Mouse (Mus musculus) liver, embryonic 14.5 days (tissue): ENCODE results near the gene Mfsd2a. TPM values are rescaled to one million over a fixed set of nuclear protein-coding genes. Genes with fewer than 3 reads are reported as not detected.
"Not testable (repeated sequence)": the region's sequence is repeated elsewhere in the genome, so short reads cannot be mapped to it uniquely, and the experiment has no call there.

Experiments used
- ATAC-seq: fragments of 200-750 bp; cut with Nextera tagmentation; 2 replicates; pipeline ENCODE4 v1.8.0; 2017; ENCODE audit warnings: moderate number of reproducible peaks, mild to moderate bottlenecking, moderate library complexity; ENCODE audit not compliant: insufficient read depth
- DNase-seq, 3 experiments: peaks; one replicate each; pipeline ENCODE4 v3.0.0-alpha.2; 2012 to 2013; ENCODE audit warnings: low read depth in 3 of 3, low spot score in 3 of 3
- H3K27ac ChIP-seq: fragments of 300-500 bp; sonication (generic); 2 replicates; pipeline ENCODE4 v1.5.1; 2014; ENCODE audit warnings: moderate library complexity, mild to moderate bottlenecking, control low read depth, inconsistent platforms
- H3K27me3 ChIP-seq: fragments of 300-500 bp; sonication (generic); 2 replicates; pipeline ENCODE4 v1.6.1; 2014; ENCODE audit warnings: mild to moderate bottlenecking, low read length, moderate library complexity; ENCODE audit not compliant: control insufficient read depth, insufficient read depth
- H3K36me3 ChIP-seq: fragments of 300-500 bp; sonication (generic); replicated peaks from 2 replicates; pipeline ENCODE4 v1.6.1; 2014; ENCODE audit warnings: low read depth; ENCODE audit not compliant: control insufficient read depth, insufficient read depth
- H3K4me1 ChIP-seq, 2 experiments: fragments of 200-500 bp in 1 of 2; fragments of 300-500 bp in 1 of 2; sonication (generic) in 1 of 2; replicated peaks; 2 replicates each; pipeline ENCODE4 v1.6.1; 2012 to 2014; ENCODE audit warnings: antibody characterized with exemption in 1 of 2, inconsistent platforms in 1 of 2, low read length in 1 of 2; ENCODE audit not compliant: control insufficient read depth in 2 of 2, insufficient read depth in 2 of 2
- H3K4me2 ChIP-seq: fragments of 300-500 bp; sonication (generic); 2 replicates; pipeline ENCODE4 v1.6.1; 2014; ENCODE audit warnings: low read depth, mild to moderate bottlenecking, control low read depth, moderate library complexity
- H3K4me3 ChIP-seq, 2 experiments: fragments of 200-500 bp in 1 of 2; fragments of 300-500 bp in 1 of 2; sonication (generic) in 1 of 2; 2 replicates each; pipeline ENCODE4 v1.5.1; 2012 to 2014; ENCODE audit warnings: low read depth in 2 of 2, low read length in 2 of 2, mild to moderate bottlenecking in 2 of 2, control low read depth in 1 of 2, inconsistent platforms in 1 of 2, moderate library complexity in 1 of 2; ENCODE audit not compliant: insufficient read depth in 1 of 2
- H3K9ac ChIP-seq: fragments of 300-500 bp; sonication (generic); replicated peaks from 2 replicates; pipeline ENCODE4 v1.6.1; 2014; ENCODE audit warnings: mild to moderate bottlenecking, control low read depth, moderate library complexity
- H3K9me3 ChIP-seq: fragments of 300-500 bp; sonication (generic); 2 replicates; pipeline ENCODE4 v1.6.1; 2016; ENCODE audit warnings: low read length, mixed read lengths; ENCODE audit not compliant: control insufficient read depth
- CTCF ChIP-seq: IDR thresholded peaks from 2 replicates; pipeline ENCODE4 v1.5.1; 2016; ENCODE audit warnings: antibody characterized with exemption, low read depth, control low read depth
- EP300 ChIP-seq: IDR thresholded peaks from 2 replicates; pipeline ENCODE4 v1.6.1; 2016; ENCODE audit warnings: antibody characterized with exemption, low read depth
- WGBS: fragments of 180-500 bp; shearing (Covaris S2); extraction: QIAGEN DNeasy Blood & Tissue Kit; methylation state at CpG from one replicate; pipeline ENCODE4 v1.1.7; 2014; ENCODE audit not compliant: insufficient replicate concordance; 5-methylcytosine and 5-hydroxymethylcytosine counted together
- polyA plus RNA-seq, 2 experiments: library from polyadenylated mRNA; depleted of rRNA in 1 of 2; stranded (reverse) in 1 of 2; unstranded in 1 of 2; fragments of >200 nt; fragmentation: Nextera tagmentation in 1 of 2; extraction: Ambion mirVana in 1 of 2; gene quantifications; 2 replicates each; pipeline versions ENCODE4 v1.2.1 to v1.2.3; 2012 to 2014

Gene Mfsd2a
- polyA plus RNA-seq, 2 experiments, result 0.03 to 0.22 TPM

DNA sequence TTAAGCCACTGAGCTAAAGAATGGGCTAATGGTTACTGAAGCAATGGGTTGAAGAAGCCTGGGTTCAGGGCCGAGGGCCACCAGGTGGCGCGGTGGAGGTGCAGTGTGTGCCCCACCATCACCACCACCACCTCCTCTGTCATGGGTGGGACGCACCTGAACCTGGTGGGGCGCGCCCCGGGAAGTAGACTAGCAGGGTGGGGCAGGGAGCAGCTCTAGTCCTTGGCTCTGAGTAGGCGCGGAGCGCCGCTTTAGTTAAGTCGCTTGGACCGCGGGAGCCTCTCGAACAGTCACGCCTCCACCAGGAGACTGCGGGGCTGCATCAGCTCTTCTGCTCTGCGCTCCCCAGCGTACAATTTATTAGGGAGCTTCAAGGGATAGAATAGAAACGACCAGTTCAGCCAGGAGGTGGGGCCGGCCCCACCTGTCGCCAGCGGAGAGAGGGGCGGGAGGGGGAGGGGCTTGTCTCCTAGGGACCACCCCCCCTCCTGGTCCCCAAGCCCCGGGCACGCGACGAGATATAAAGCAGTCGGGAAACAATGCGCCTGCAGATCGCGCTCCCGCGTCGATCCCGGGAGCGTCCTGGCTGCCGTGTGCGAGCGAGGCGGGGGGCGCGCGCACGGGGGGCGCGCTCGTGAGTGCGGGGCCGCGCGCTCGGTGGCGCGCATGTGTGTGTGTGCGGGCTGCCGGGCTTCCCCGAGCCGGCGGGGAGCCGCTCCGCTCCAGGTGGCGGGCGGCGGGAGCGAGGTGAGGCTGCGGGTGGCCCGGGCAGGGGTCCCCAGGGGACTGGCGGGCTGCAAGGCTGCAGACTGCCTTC lies 34.6 kb upstream of the Mfsd2a start, which contains the start of gene Mycl:
Gene Mycl, plus strand, starts transcription at position 249 of the 817 bp plus-strand sequence.
- Histone ChIP-seq H3K4me1 (0 out of 4 replicates have a peak, but pooled peaks cover 0 to 2% of the 10 kb centered on the region in 2 experiments), H3K27me3 (peaks cover 44% of the 10 kb centered on the region), H3K4me2 (peak within 1 kb of the TSS; percentile 66), H3K9ac (no peak within 1 kb of the TSS), H3K27ac (no peak within 1 kb of the TSS), H3K9me3 (no peaks in the 10 kb centered on the region), H3K36me3 (no peaks in the 10 kb centered on the region), H3K4me3 (peak within 1 kb of the TSS; percentile 36 to 53)
- no peak for DNase-seq
- TF ChIP-seq CTCF (peak; percentile 87), EP300 (no peak)
- ATAC-seq, result peak; percentile 55
- under 1% methylated on average over 67 of the region's 69 CpGs for WGBS

DNA sequence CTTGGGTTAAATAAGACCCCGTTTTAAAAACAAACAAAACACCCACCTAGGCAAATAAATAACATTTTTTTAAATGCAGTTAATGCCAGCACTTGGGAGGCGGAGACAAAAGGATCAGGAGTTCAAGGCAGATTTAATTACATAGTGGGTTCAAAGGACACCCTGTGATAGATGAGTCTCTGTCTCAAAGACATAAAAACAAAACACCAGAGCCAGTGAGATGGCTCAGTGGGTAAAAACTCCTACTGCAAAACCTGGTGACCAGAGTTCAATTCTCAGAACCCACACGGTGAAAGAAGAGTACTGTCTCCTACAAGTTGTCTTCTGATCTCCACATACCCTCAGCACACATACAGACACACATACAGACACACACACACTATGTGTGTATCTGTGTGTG lies 31.3 kb upstream of the Mfsd2a start:
- Histone ChIP-seq H3K9ac (no peak overlapping the region), H3K4me1 (no peaks in the 10 kb centered on the region), H3K27me3 (peaks cover 23% of the 10 kb centered on the region), H3K9me3 (no peaks in the 10 kb centered on the region), H3K4me2 (no peak overlapping the region), H3K4me3 (no peak overlapping the region), H3K27ac (no peak overlapping the region), H3K36me3 (no peaks in the 10 kb centered on the region)
- ATAC-seq, result no peak
- 50% methylated on average over 3 of the region's 3 CpGs for WGBS
- TF ChIP-seq EP300 (no peak), CTCF (no peak)
- no peak for DNase-seq

DNA sequence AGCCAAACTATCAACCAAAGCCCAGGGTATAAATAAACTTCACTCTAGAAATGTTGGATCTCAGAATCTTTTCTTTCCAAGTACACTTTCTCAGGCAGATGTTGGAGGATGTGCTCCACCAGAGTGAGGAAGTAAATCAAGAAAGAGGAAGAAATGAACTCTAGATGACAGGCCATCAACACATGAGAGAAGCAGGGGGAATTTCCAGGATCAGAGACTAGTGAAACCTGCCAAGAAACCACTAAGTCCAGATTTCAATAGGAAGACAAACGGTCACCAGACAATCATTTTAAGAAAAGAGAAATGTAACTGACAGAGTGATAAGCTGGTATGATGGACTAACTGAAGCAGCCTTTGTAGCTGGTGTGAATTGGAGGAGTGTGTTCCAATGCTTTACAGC lies 30.2 kb upstream of the Mfsd2a start:
- no peaks in the 10 kb centered on the region for H3K9me3 ChIP-seq
- no peak for DNase-seq
- ATAC-seq, result no peak
- H3K36me3 ChIP-seq, result no peaks in the 10 kb centered on the region
- TF ChIP-seq EP300, result no peak
- TF ChIP-seq CTCF, result no peak
- peaks cover 12% of the 10 kb centered on the region for H3K27me3 ChIP-seq
- H3K4me1 ChIP-seq, result no peaks in the 10 kb centered on the region
- H3K4me3 ChIP-seq, result no peak overlapping the region
- no peak overlapping the region for H3K4me2 ChIP-seq
- WGBS, result 10% methylated on average over 1 of the region's 1 CpGs
- no peak overlapping the region for H3K27ac ChIP-seq
- no peak overlapping the region for H3K9ac ChIP-seq

DNA sequence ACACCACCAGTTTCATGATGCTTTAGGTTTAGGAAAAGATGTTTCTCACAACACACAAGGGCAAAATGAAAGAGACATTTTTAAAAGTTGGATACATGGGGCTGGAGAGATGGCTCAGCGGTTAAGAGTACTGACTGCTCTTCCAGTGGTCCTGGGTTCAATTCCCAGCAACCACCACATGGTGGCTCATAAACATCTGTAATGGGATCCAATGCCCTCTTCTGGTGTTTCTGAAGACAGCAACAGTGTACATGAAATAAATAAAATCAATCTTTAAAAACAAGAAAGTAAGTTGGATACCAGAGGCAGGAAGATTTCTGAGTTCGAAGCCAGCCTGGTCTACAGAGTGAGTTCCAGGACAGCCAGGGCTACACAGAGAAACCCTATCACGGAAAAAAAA lies 27.0 kb upstream of the Mfsd2a start:
- not testable (repeated sequence) for DNase-seq, H3K4me2 ChIP-seq, H3K4me1 ChIP-seq, H3K9me3 ChIP-seq, H3K27ac ChIP-seq, H3K36me3 ChIP-seq, ATAC-seq, H3K4me3 ChIP-seq, H3K9ac ChIP-seq, H3K27me3 ChIP-seq
- 54% methylated on average over 3 of the region's 3 CpGs for WGBS
- peak; percentile 37 for TF ChIP-seq CTCF

DNA sequence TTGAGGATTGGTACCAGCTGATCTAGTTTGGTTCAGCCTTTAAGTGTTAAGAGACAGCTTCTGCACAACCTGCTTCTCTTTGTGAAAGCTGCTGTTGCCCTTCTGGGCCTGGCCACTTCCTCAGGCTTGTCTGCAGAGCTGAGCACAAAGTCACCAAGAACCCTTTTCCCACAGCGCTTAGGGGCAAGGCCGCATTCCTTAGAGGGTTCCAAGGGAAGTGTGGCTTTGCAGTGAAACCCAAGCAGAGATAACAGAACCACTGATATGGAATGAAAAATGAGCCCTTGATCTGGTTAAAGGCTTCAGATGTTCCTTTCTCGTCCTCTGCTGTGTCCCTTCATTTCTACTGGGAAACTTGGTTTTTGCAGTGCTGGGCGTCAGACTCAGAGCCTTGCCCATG lies 26.4 kb upstream of the Mfsd2a start:
- H3K27ac ChIP-seq, result no peak overlapping the region
- H3K4me3 ChIP-seq, result no peak overlapping the region
- H3K36me3 ChIP-seq, result no peaks in the 10 kb centered on the region
- WGBS, result 47% methylated on average over 4 of the region's 4 CpGs
- no peaks in the 10 kb centered on the region for H3K4me1 ChIP-seq
- DNase-seq (no peak), ATAC-seq (no peak)
- peaks cover 8% of the 10 kb centered on the region; the same call in 1 of the 2 replicates for H3K27me3 ChIP-seq
- H3K9me3 ChIP-seq, result no peaks in the 10 kb centered on the region
- TF ChIP-seq EP300 (no peak), CTCF (no peak)
- no peak overlapping the region for H3K9ac ChIP-seq
- no peak overlapping the region for H3K4me2 ChIP-seq
